Mouse (Mus musculus) lung, embryonic 16.5 days (tissue): ENCODE measurements around the gene Dync1i1. TPM values are rescaled to one million over a fixed set of nuclear protein-coding genes. Genes with fewer than 3 reads are reported as not detected.

Experiments
- ATAC-seq: fragments of 200-750 bp; cut with Nextera tagmentation; 2 replicates; pipeline ENCODE4 v1.8.0; 2017; ENCODE audit warnings: low read depth, mild to moderate bottlenecking, moderate library complexity
- H3K27ac ChIP-seq: fragments of 300-500 bp; sonication (generic); 2 replicates; pipeline ENCODE4 v1.5.1; 2014; ENCODE audit warnings: mild to moderate bottlenecking, control low read depth, low read length
- H3K27me3 ChIP-seq: fragments of 300-500 bp; sonication (generic); 2 replicates; pipeline ENCODE4 v1.6.1; 2014; ENCODE audit warnings: low read depth, low read length, mixed read lengths; ENCODE audit not compliant: control insufficient read depth, insufficient read depth
- H3K36me3 ChIP-seq: fragments of 300-500 bp; sonication (generic); 2 replicates; pipeline ENCODE4 v1.6.1; 2014; ENCODE audit warnings: low read length; ENCODE audit not compliant: control insufficient read depth, insufficient read depth
- H3K4me1 ChIP-seq: fragments of 300-500 bp; sonication (generic); replicated peaks from 2 replicates; pipeline ENCODE4 v1.6.1; 2014; ENCODE audit warnings: low read length, mixed read lengths; ENCODE audit not compliant: control insufficient read depth, insufficient read depth
- H3K4me2 ChIP-seq: fragments of 300-500 bp; sonication (generic); 2 replicates; pipeline ENCODE4 v1.6.1; 2014; ENCODE audit warnings: low read depth, low read length, control low read depth
- H3K4me3 ChIP-seq: fragments of 300-500 bp; sonication (generic); 2 replicates; pipeline ENCODE4 v1.5.1; 2014; ENCODE audit warnings: mild to moderate bottlenecking, low read length, control low read depth
- H3K9ac ChIP-seq: fragments of 300-500 bp; sonication (generic); 2 replicates; pipeline ENCODE4 v1.6.1; 2014; ENCODE audit warnings: low read length, control low read depth
- H3K9me3 ChIP-seq: fragments of 300-500 bp; sonication (generic); 2 replicates; pipeline ENCODE4 v1.6.1; 2016; ENCODE audit warnings: low read length; ENCODE audit not compliant: control insufficient read depth
- WGBS: fragments of 180-500 bp; shearing (Covaris S2); extraction: QIAGEN DNeasy Blood & Tissue Kit; methylation state at CpG from one replicate; pipeline ENCODE4 v1.1.7; 2014; 5-methylcytosine and 5-hydroxymethylcytosine counted together
- polyA plus RNA-seq: library from polyadenylated mRNA; unstranded; fragments of >200 nt; fragmentation: Nextera tagmentation; extraction: Ambion mirVana; gene quantifications from 2 replicates; pipeline ENCODE4 v1.2.1, GENCODE M21; 2015

Dync1i1 gene
- polyA plus RNA-seq, 1 experiment from 2014 or later = 0.80 TPM

GRCm38 (mm10) chr6:6027664-6028063 is 302.2 kb downstream of the Dync1i1 start:
- no peak overlapping the region for H3K27ac ChIP-seq
- H3K9me3 ChIP-seq = no peaks in the 10 kb centered on the region
- H3K9ac ChIP-seq = no peak overlapping the region
- H3K27me3 ChIP-seq = no peaks in the 10 kb centered on the region; the same call in 1 of the 2 replicates
- no peaks in the 10 kb centered on the region for H3K4me1 ChIP-seq
- WGBS = 81% methylated on average over 6 of the region's 6 CpGs
- no peak for ATAC-seq
- no peak overlapping the region for H3K4me3 ChIP-seq
- H3K36me3 ChIP-seq = no peaks in the 10 kb centered on the region
- H3K4me2 ChIP-seq = no peak overlapping the region

- Histone ChIP-seq H3K36me3 (no peaks in the 10 kb centered on the region), H3K4me2 (no peak overlapping the region), H3K27me3 (no peaks in the 10 kb centered on the region), H3K27ac (no peak overlapping the region), H3K9ac (no peak overlapping the region), H3K4me1 (no peaks in the 10 kb centered on the region), H3K9me3 (no peaks in the 10 kb centered on the region), H3K4me3 (no peak overlapping the region)
- ATAC-seq = no peak
- 58% methylated on average over 18 of the region's 18 CpGs for WGBS
Observed at GRCm38 (mm10) chr6:6038773-6039550, 313.5 kb downstream of the Dync1i1 start.

- Histone ChIP-seq H3K27ac (no peak overlapping the region), H3K36me3 (no peaks in the 10 kb centered on the region), H3K4me1 (no peaks in the 10 kb centered on the region), H3K9ac (no peak overlapping the region), H3K4me2 (no peak overlapping the region), H3K4me3 (no peak overlapping the region), H3K27me3 (no peaks in the 10 kb centered on the region), H3K9me3 (no peaks in the 10 kb centered on the region)
- no peak for ATAC-seq
- 62% methylated on average over 12 of the region's 12 CpGs for WGBS
Observed at GRCm38 (mm10) chr6:6046729-6047424, 321.4 kb downstream of the Dync1i1 start.

- H3K9me3 ChIP-seq = no peaks in the 10 kb centered on the region
- H3K4me1 ChIP-seq = no peaks in the 10 kb centered on the region
- no peak overlapping the region for H3K27ac ChIP-seq
- no peak overlapping the region for H3K4me2 ChIP-seq
- no peak overlapping the region for H3K4me3 ChIP-seq
- no peak for ATAC-seq
- 65% methylated on average over 11 of the region's 11 CpGs for WGBS
- H3K27me3 ChIP-seq = no peaks in the 10 kb centered on the region
- H3K36me3 ChIP-seq = no peaks in the 10 kb centered on the region
- no peak overlapping the region for H3K9ac ChIP-seq
Observed at GRCm38 (mm10) chr6:6052696-6053095, 327.3 kb downstream of the Dync1i1 start.

GRCm38 (mm10) chr6:6053946-6054345 is 328.5 kb downstream of the Dync1i1 start:
- WGBS = 85% methylated on average over 3 of the region's 3 CpGs

GRCm38 (mm10) chr6:6058548-6058947 is 333.1 kb downstream of the Dync1i1 start:
- 60% methylated on average over 3 of the region's 3 CpGs for WGBS
- no peak overlapping the region for H3K9ac ChIP-seq
- H3K27ac ChIP-seq = no peak overlapping the region
- no peaks in the 10 kb centered on the region for H3K9me3 ChIP-seq
- H3K27me3 ChIP-seq = no peaks in the 10 kb centered on the region
- H3K36me3 ChIP-seq = no peaks in the 10 kb centered on the region
- H3K4me3 ChIP-seq = no peak overlapping the region
- H3K4me1 ChIP-seq = no peaks in the 10 kb centered on the region
- H3K4me2 ChIP-seq = no peak overlapping the region
- ATAC-seq = no peak

More at GRCm38 (mm10) chr6:6053946-6054345, 328.5 kb downstream of the Dync1i1 start:
- Histone ChIP-seq H3K4me3 (no peak overlapping the region), H3K4me1 (no peaks in the 10 kb centered on the region), H3K4me2 (no peak overlapping the region), H3K27me3 (no peaks in the 10 kb centered on the region), H3K27ac (no peak overlapping the region), H3K9ac (no peak overlapping the region), H3K9me3 (no peaks in the 10 kb centered on the region), H3K36me3 (no peaks in the 10 kb centered on the region)
- ATAC-seq = no peak

- Histone ChIP-seq H3K27ac (no peak overlapping the region), H3K36me3 (no peaks in the 10 kb centered on the region), H3K9me3 (no peaks in the 10 kb centered on the region), H3K4me2 (no peak overlapping the region), H3K4me3 (no peak overlapping the region), H3K4me1 (no peaks in the 10 kb centered on the region), H3K9ac (no peak overlapping the region), H3K27me3 (no peaks in the 10 kb centered on the region)
- 87% methylated on average over 6 of the region's 6 CpGs for WGBS
- no peak for ATAC-seq
Observed at GRCm38 (mm10) chr6:6067201-6067600, 341.8 kb downstream of the Dync1i1 start.

- WGBS = 11% methylated on average over 3 of the region's 3 CpGs
- no peak for ATAC-seq
Observed at GRCm38 (mm10) chr6:6070015-6070414, 344.6 kb downstream of the Dync1i1 start.

GRCm38 (mm10) chr6:6071038-6071437 is 345.6 kb downstream of the Dync1i1 start:
- H3K9ac ChIP-seq = no peak overlapping the region
- no peaks in the 10 kb centered on the region for H3K9me3 ChIP-seq
- ATAC-seq = no peak
- no peaks in the 10 kb centered on the region for H3K27me3 ChIP-seq
- no peak overlapping the region for H3K4me2 ChIP-seq
- no peaks in the 10 kb centered on the region for H3K4me1 ChIP-seq
- H3K27ac ChIP-seq = no peak overlapping the region
- H3K4me3 ChIP-seq = no peak overlapping the region
- H3K36me3 ChIP-seq = no peaks in the 10 kb centered on the region
- WGBS = 71% methylated on average over 7 of the region's 7 CpGs

More at GRCm38 (mm10) chr6:6070015-6070414, 344.6 kb downstream of the Dync1i1 start:
- H3K36me3 ChIP-seq = no peaks in the 10 kb centered on the region
- H3K4me1 ChIP-seq = no peaks in the 10 kb centered on the region
- no peak overlapping the region for H3K4me3 ChIP-seq
- H3K9me3 ChIP-seq = no peaks in the 10 kb centered on the region
- H3K4me2 ChIP-seq = no peak overlapping the region
- no peak overlapping the region for H3K9ac ChIP-seq
- H3K27me3 ChIP-seq = no peaks in the 10 kb centered on the region
- no peak overlapping the region for H3K27ac ChIP-seq
